Mouse (Mus musculus) bone marrow, adult 2 months (tissue): ENCODE data around the gene Cpm.

ENCODE experiments used
- CTCF ChIP-seq: fragments of 200-500 bp; IDR thresholded peaks from 2 replicates; pipeline ENCODE4 v1.5.1; 2011; ENCODE audit warnings: low read length, control low read depth; ENCODE audit not compliant: control insufficient read depth, insufficient read depth
- POLR2A ChIP-seq: fragments of 200-500 bp; IDR thresholded peaks from 2 replicates; pipeline ENCODE4 v1.6.1; 2011; ENCODE audit warnings: low read depth, mild to moderate bottlenecking, control low read depth, low read length, borderline replicate concordance; ENCODE audit not compliant: control insufficient read depth

DNA sequence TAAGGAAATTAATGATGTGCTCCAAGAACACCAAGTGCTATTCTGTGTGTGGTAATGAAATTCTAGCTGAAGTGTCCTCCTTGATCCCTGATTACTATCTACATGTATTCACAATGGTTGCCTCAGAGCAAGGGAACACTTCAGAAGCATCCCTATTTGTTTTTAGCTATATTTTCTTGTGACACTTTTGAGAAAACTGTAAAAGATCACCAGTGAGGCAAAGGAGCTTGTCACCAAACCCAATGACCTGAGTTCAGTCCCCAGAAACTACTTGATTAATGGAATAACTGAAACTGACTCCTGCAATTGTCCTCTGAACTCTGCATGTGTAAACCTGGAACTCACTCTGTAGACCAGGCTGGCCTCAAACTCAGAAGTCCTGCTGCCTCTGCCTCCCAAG is 5.9 kb upstream of the Cpm start:
- no peak for TF ChIP-seq CTCF
- no peak for TF ChIP-seq POLR2A
